In genomic region chr15:98636517-98636916, GRCm38 (mm10) we compare ENCODE assay signal across 9 mouse cellular contexts. TPM values are rescaled to one million over a fixed set of nuclear protein-coding genes. Genes with fewer than 3 reads are reported as not detected.
DNase-seq lines count a peak whose midpoint lies in the region; ATAC-seq and TF ChIP-seq lines count a peak whose summit lies in the region.
"Had no signal": no experiment of that assay in that cellular context is flagged by ENCODE, and none has a peak within 500 bp of the region (broad histone marks: within the 10 kb centered on the region; RNA-seq: fewer than 3 reads in every experiment).

No protein-coding gene starts in this region.

- peaks cover 55% of the 10 kb centered on the region for H3K4me1 ChIP-seq in forebrain, embryonic 13.5 days
- peaks cover 57% of the 10 kb centered on the region for H3K4me1 ChIP-seq in neural tube, embryonic 15.5 days
- peaks cover 5% of the 10 kb centered on the region; the same call in 1 of the 2 replicates for H3K4me1 ChIP-seq in heart, adult 2 months (ENCODE audit: control insufficient read depth, insufficient read depth, low read length)

- ATAC-seq in forebrain, embryonic 13.5 days: no peak
- no peak for ATAC-seq in neural tube, embryonic 15.5 days (ENCODE audit: low FRiP score)

- no peak for TF ChIP-seq POLR2A in heart, adult 2 months (IDR thresholded peaks at IDR 0.05; ENCODE audit: insufficient read depth, low read depth, low read length)

- H3K4me3 ChIP-seq in forebrain, embryonic 13.5 days: peak overlapping the region; percentile 72
- H3K4me3 ChIP-seq in neural tube, embryonic 15.5 days (replicated peaks): peak overlapping the region; percentile 83
- H3K4me3 ChIP-seq in heart, adult 2 months: no peak overlapping the region
- H3K4me3 ChIP-seq: liver, embryonic 15.5 days had no signal

- no peak for TF ChIP-seq CTCF in heart, adult 2 months (IDR thresholded peaks at IDR 0.05)

- intact Hi-C loops in heart, adult 2 months (cut with DNase I): loop anchor here (2.0 kb wide), 1 partner anchor 22 kb away; no protein-coding TSS in a partner anchor

- TF ChIP-seq EP300 in heart, adult 2 months (IDR thresholded peaks at IDR 0.05; ENCODE audit: insufficient read depth, low read depth, low read length): no peak

- 25% methylated on average over 5 of the region's 5 CpGs for WGBS in forebrain, embryonic 13.5 days
- WGBS in neural tube, embryonic 15.5 days: 25% methylated on average over 5 of the region's 5 CpGs
- 75% methylated on average over 5 of the region's 5 CpGs for WGBS in heart, adult 2 months

- H3K27me3 ChIP-seq in forebrain, embryonic 13.5 days: peaks cover 15% of the 10 kb centered on the region
- H3K27me3 ChIP-seq in neural tube, embryonic 15.5 days (replicated peaks): no peaks in the 10 kb centered on the region
- peaks cover 2% of the 10 kb centered on the region; the same call in 1 of the 2 replicates for H3K27me3 ChIP-seq in heart, adult 2 months (ENCODE audit: control insufficient read depth, insufficient read depth, low read length)

- H3K27ac ChIP-seq in forebrain, embryonic 13.5 days: no peak overlapping the region
- peak overlapping the region; percentile 95; the same call in 1 of the 2 replicates for H3K27ac ChIP-seq in neural tube, embryonic 15.5 days (replicated peaks)
- H3K27ac ChIP-seq in heart, adult 2 months: no peak overlapping the region
- H3K27ac ChIP-seq: liver, embryonic 15.5 days had no signal

- H3K9ac ChIP-seq in forebrain, embryonic 13.5 days: peak overlapping the region; percentile 92
- H3K9ac ChIP-seq in neural tube, embryonic 15.5 days (replicated peaks): peak overlapping the region; percentile 90
- no peak overlapping the region for H3K9ac ChIP-seq in heart, adult 2 months (ENCODE audit: low read depth, low read length)
- H3K9ac ChIP-seq: liver, embryonic 15.5 days had no signal

- no peaks in the 10 kb centered on the region for H3K79me2 ChIP-seq in heart, adult 2 months (replicated peaks; ENCODE audit: control insufficient read depth, insufficient read depth, low read length)

- H3K36me3 ChIP-seq in forebrain, embryonic 13.5 days (ENCODE audit: poor library complexity, severe bottlenecking): peaks cover 27% of the 10 kb centered on the region
- H3K36me3 ChIP-seq in neural tube, embryonic 15.5 days: peaks cover 21% of the 10 kb centered on the region
- no peaks in the 10 kb centered on the region for H3K36me3 ChIP-seq in heart, adult 2 months (ENCODE audit: control insufficient read depth, insufficient read depth, low read length)
- H3K36me3 ChIP-seq: liver, embryonic 15.5 days had no signal

- H3K9me3 ChIP-seq in forebrain, embryonic 13.5 days (replicated peaks): no peaks in the 10 kb centered on the region
- H3K9me3 ChIP-seq in neural tube, embryonic 15.5 days (replicated peaks): no peaks in the 10 kb centered on the region
- H3K9me3 ChIP-seq: liver, embryonic 15.5 days had no signal

- H3K4me2 ChIP-seq in forebrain, embryonic 13.5 days: peak overlapping the region; percentile 88
- peak overlapping the region; percentile 86 for H3K4me2 ChIP-seq in neural tube, embryonic 15.5 days
- H3K4me2 ChIP-seq: liver, embryonic 15.5 days had no signal

- peak; percentile 42 to 60 for DNase-seq in layer of hippocampus, postnatal 10 days (ENCODE audit: low spot score in 2 of 2)
- DNase-seq in layer of hippocampus, postnatal 25 days (ENCODE audit: extremely low spot score in 1 of 2, low spot score in 1 of 2): no peak
- peak; percentile 67 to 77 for DNase-seq in left cerebral cortex, adult 18-20 months (ENCODE audit: low spot score in 2 of 2)
- DNase-seq in thymus, postnatal 10 days (ENCODE audit: low spot score in 2 of 2): no peak
- DNase-seq in adrenal gland, postnatal 4 days (ENCODE audit: low spot score in 2 of 2): no peak
- no peak for DNase-seq in heart, adult 2 months

RNA-seq across cellular contexts. Expression of gene Cacnb3, which starts 5.9 kb away (rescaled TPM):
- total RNA-seq in layer of hippocampus, postnatal 10 days (2021): 100 to 1,000 TPM; 139 to 147 TPM
- 100 to 1,000 TPM; 189 to 209 TPM for total RNA-seq in layer of hippocampus, postnatal 25 days (2021)
- 82.1 and 94.8 TPM in 2 replicates for polyA plus RNA-seq in forebrain, embryonic 13.5 days (2015; fragmentation: Nextera tagmentation; extraction: Ambion mirVana)
- total RNA-seq in left cerebral cortex, adult 18-20 months (2021): 100 to 1,000 TPM; 267 to 278 TPM
- polyA plus RNA-seq in neural tube, embryonic 15.5 days (2015; fragmentation: Nextera tagmentation; extraction: Ambion mirVana): 108 and 128 TPM in 2 replicates
- total RNA-seq in adrenal gland, postnatal 4 days (2021): 10 to 100 TPM; 28.6 to 34.5 TPM
- 1 to 10 TPM; 2.6 to 2.7 TPM for total RNA-seq in heart, adult 2 months (2021)
- polyA plus RNA-seq in heart, adult 2 months (2012; rRNA removed): 6.5 and 7.7 TPM in 2 replicates

RNA-seq across cellular contexts. Expression of gene Ddx23, which starts 26.2 kb away (rescaled TPM):
- total RNA-seq in layer of hippocampus, postnatal 10 days (2021): 10 to 100 TPM; 78.3 to 81.4 TPM
- 10 to 100 TPM; 75.8 to 79.9 TPM for total RNA-seq in layer of hippocampus, postnatal 25 days (2021)
- 32.5 and 33.3 TPM in 2 replicates for polyA plus RNA-seq in forebrain, embryonic 13.5 days (2015; fragmentation: Nextera tagmentation; extraction: Ambion mirVana)
- 10 to 100 TPM; 86.9 to 90.6 TPM for total RNA-seq in left cerebral cortex, adult 18-20 months (2021)
- 20.6 and 21.0 TPM in 2 replicates for polyA plus RNA-seq in neural tube, embryonic 15.5 days (2015; fragmentation: Nextera tagmentation; extraction: Ambion mirVana)
- total RNA-seq in adrenal gland, postnatal 4 days (2021): 10 to 100 TPM; 76.4 to 85.9 TPM
- total RNA-seq in heart, adult 2 months (2021): 10 to 100 TPM; 47.9 to 55.4 TPM
- polyA plus RNA-seq in heart, adult 2 months (2012; rRNA removed): 18.9 and 30.7 TPM in 2 replicates

RNA-seq across cellular contexts. Expression of gene Adcy6, which starts 26.6 kb away (rescaled TPM):
- total RNA-seq in layer of hippocampus, postnatal 10 days (2021): 10 to 100 TPM; 41.4 to 44.6 TPM
- 10 to 100 TPM; 45.1 to 45.8 TPM for total RNA-seq in layer of hippocampus, postnatal 25 days (2021)
- 8.9 and 10.3 TPM in 2 replicates for polyA plus RNA-seq in forebrain, embryonic 13.5 days (2015; fragmentation: Nextera tagmentation; extraction: Ambion mirVana)
- 10 to 100 TPM; 45.8 to 49.7 TPM for total RNA-seq in left cerebral cortex, adult 18-20 months (2021)
- polyA plus RNA-seq in neural tube, embryonic 15.5 days (2015; fragmentation: Nextera tagmentation; extraction: Ambion mirVana): 10.4 and 10.8 TPM in 2 replicates
- total RNA-seq in adrenal gland, postnatal 4 days (2021): 10 to 100 TPM; 78.0 to 83.3 TPM
- total RNA-seq in heart, adult 2 months (2021): 100 to 1,000 TPM; 153 to 220 TPM
- polyA plus RNA-seq in heart, adult 2 months (2012; rRNA removed): 136 and 211 TPM in 2 replicates

RNA-seq across cellular contexts. Expression of gene Rnd1, which starts 40.7 kb away (rescaled TPM):
- total RNA-seq in layer of hippocampus, postnatal 10 days (2021): 10 to 100 TPM; 31.2 to 34.3 TPM
- total RNA-seq in layer of hippocampus, postnatal 25 days (2021): 1 to 10 TPM; 8.3 to 9.4 TPM
- 6.3 and 7.0 TPM in 2 replicates for polyA plus RNA-seq in forebrain, embryonic 13.5 days (2015; fragmentation: Nextera tagmentation; extraction: Ambion mirVana)
- 10 to 100 TPM; 24.4 to 30.7 TPM for total RNA-seq in left cerebral cortex, adult 18-20 months (2021)
- polyA plus RNA-seq in neural tube, embryonic 15.5 days (2015; fragmentation: Nextera tagmentation; extraction: Ambion mirVana): 9.4 and 11.3 TPM in 2 replicates
- total RNA-seq in adrenal gland, postnatal 4 days (2021): 1 to 10 TPM; 1.1 to 1.9 TPM
- 1 to 10 TPM; 1.1 to 1.3 TPM for total RNA-seq in heart, adult 2 months (2021)
- polyA plus RNA-seq in heart, adult 2 months (2012; rRNA removed): 2.6 and 3.3 TPM in 2 replicates

Comparison
In these comparisons a context has a peak if more than half of its experiments do, and no peak if none do; other contexts are left out.
1. DNase-seq: peak in layer of hippocampus, postnatal 10 days (2 of 2) and left cerebral cortex, adult 18-20 months (2 of 2); none in layer of hippocampus, postnatal 25 days (0 of 2), thymus, postnatal 10 days (0 of 2), adrenal gland, postnatal 4 days (0 of 2) and heart, adult 2 months (0 of 2).
2. RNA of gene Cacnb3, which starts 5.9 kb away (total RNA-seq): 267 to 278 TPM in left cerebral cortex, adult 18-20 months, 189 to 209 TPM in layer of hippocampus, postnatal 25 days, 139 to 147 TPM in layer of hippocampus, postnatal 10 days and 28.6 to 34.5 TPM in adrenal gland, postnatal 4 days; 2.6 to 2.7 TPM in heart, adult 2 months; every median in the first group is over 4 times any median in the second.